Mouse (Mus musculus): ENCODE data around the gene St3gal3. TPM values are rescaled to one million over a fixed set of nuclear protein-coding genes. Genes with fewer than 3 reads are reported as not detected.

The St3gal3 gene
- polyA plus RNA-seq, 1 experiment from 2014 or later = 2.5 TPM

GRCm38 (mm10) chr4:118089939-118090338, 44.8 kb downstream of the St3gal3 start:
- H3K27ac ChIP-seq (ENCODE audit: low read length) = no peak overlapping the region
- no peaks in the 10 kb centered on the region for H3K36me3 ChIP-seq (ENCODE audit: control insufficient read depth, insufficient read depth)
- no peak overlapping the region for H3K9ac ChIP-seq (ENCODE audit: low read depth, low read length)
- no peaks in the 10 kb centered on the region for H3K27me3 ChIP-seq (ENCODE audit: control insufficient read depth, insufficient read depth, low read depth, low read length)
- H3K4me2 ChIP-seq (ENCODE audit: low read depth, low read length) = no peak overlapping the region
- 33% methylated on average over 9 of the region's 9 CpGs for WGBS (ENCODE audit: insufficient replicate concordance)
- H3K4me3 ChIP-seq (ENCODE audit: low read depth, low read length) = no peak overlapping the region
- H3K9me3 ChIP-seq (replicated peaks; ENCODE audit: control insufficient read depth, low read length) = no peaks in the 10 kb centered on the region
- peaks cover 6% of the 10 kb centered on the region for H3K4me1 ChIP-seq (ENCODE audit: control insufficient read depth, low read depth, low read length)
- ATAC-seq (ENCODE audit: low read depth) = no peak

GRCm38 (mm10) chr4:118088771-118089170, 45.9 kb downstream of the St3gal3 start:
- H3K4me3 ChIP-seq (ENCODE audit: low read depth, low read length) = no peak overlapping the region
- no peaks in the 10 kb centered on the region for H3K36me3 ChIP-seq (ENCODE audit: control insufficient read depth, insufficient read depth)
- no peak overlapping the region for H3K4me2 ChIP-seq (ENCODE audit: low read depth, low read length)
- no peaks in the 10 kb centered on the region for H3K27me3 ChIP-seq (ENCODE audit: control insufficient read depth, insufficient read depth, low read depth, low read length)
- H3K9ac ChIP-seq (ENCODE audit: low read depth, low read length) = no peak overlapping the region
- H3K27ac ChIP-seq (ENCODE audit: low read length) = no peak overlapping the region
- ATAC-seq (ENCODE audit: low read depth) = no peak
- peaks cover 6% of the 10 kb centered on the region for H3K4me1 ChIP-seq (ENCODE audit: control insufficient read depth, low read depth, low read length)
- WGBS (ENCODE audit: insufficient replicate concordance) = 42% methylated on average over 2 of the region's 2 CpGs
- H3K9me3 ChIP-seq (replicated peaks; ENCODE audit: control insufficient read depth, low read length) = no peaks in the 10 kb centered on the region

- Histone ChIP-seq H3K9ac (ENCODE audit: low read depth, low read length) (no peak overlapping the region), H3K9me3 (replicated peaks; ENCODE audit: control insufficient read depth, low read length) (no peaks in the 10 kb centered on the region), H3K4me3 (ENCODE audit: low read depth, low read length) (no peak overlapping the region), H3K4me1 (ENCODE audit: control insufficient read depth, low read depth, low read length) (peaks cover 34% of the 10 kb centered on the region), H3K4me2 (ENCODE audit: low read depth, low read length) (no peak overlapping the region), H3K27ac (ENCODE audit: low read length) (no peak overlapping the region), H3K27me3 (ENCODE audit: control insufficient read depth, insufficient read depth, low read depth, low read length) (no peaks in the 10 kb centered on the region), H3K36me3 (ENCODE audit: control insufficient read depth, insufficient read depth) (no peaks in the 10 kb centered on the region)
- ATAC-seq (ENCODE audit: low read depth) = no peak
- 67% methylated on average over 4 of the region's 4 CpGs for WGBS (ENCODE audit: insufficient replicate concordance)
Measured at GRCm38 (mm10) chr4:118085025-118085424, 49.7 kb downstream of the St3gal3 start.

GRCm38 (mm10) chr4:118083217-118083951, 51.3 kb downstream of the St3gal3 start:
- Histone ChIP-seq H3K27me3 (ENCODE audit: control insufficient read depth, insufficient read depth, low read depth, low read length) (no peaks in the 10 kb centered on the region), H3K4me2 (ENCODE audit: low read depth, low read length) (no peak overlapping the region), H3K4me3 (ENCODE audit: low read depth, low read length) (no peak overlapping the region), H3K9ac (ENCODE audit: low read depth, low read length) (peak overlapping the region; percentile 39; the same call in 1 of the 2 replicates), H3K9me3 (replicated peaks; ENCODE audit: control insufficient read depth, low read length) (no peaks in the 10 kb centered on the region), H3K36me3 (ENCODE audit: control insufficient read depth, insufficient read depth) (no peaks in the 10 kb centered on the region), H3K27ac (ENCODE audit: low read length) (0 out of 2 replicates have a peak overlapping the region, but pooled peaks have one; percentile 29), H3K4me1 (ENCODE audit: control insufficient read depth, low read depth, low read length) (peaks cover 43% of the 10 kb centered on the region)
- peak; percentile 55 for ATAC-seq (ENCODE audit: low read depth)
- WGBS (ENCODE audit: insufficient replicate concordance) = 27% methylated on average over 14 of the region's 14 CpGs

- Histone ChIP-seq H3K4me2 (ENCODE audit: low read depth, low read length) (no peak overlapping the region), H3K4me3 (ENCODE audit: low read depth, low read length) (no peak overlapping the region), H3K9me3 (replicated peaks; ENCODE audit: control insufficient read depth, low read length) (no peaks in the 10 kb centered on the region), H3K27me3 (ENCODE audit: control insufficient read depth, insufficient read depth, low read depth, low read length) (no peaks in the 10 kb centered on the region), H3K36me3 (ENCODE audit: control insufficient read depth, insufficient read depth) (no peaks in the 10 kb centered on the region), H3K9ac (ENCODE audit: low read depth, low read length) (no peak overlapping the region; the same call in 1 of the 2 replicates), H3K4me1 (ENCODE audit: control insufficient read depth, low read depth, low read length) (peaks cover 52% of the 10 kb centered on the region), H3K27ac (ENCODE audit: low read length) (peak overlapping the region; percentile 56)
- WGBS (ENCODE audit: insufficient replicate concordance) = 71% methylated on average over 18 of the region's 18 CpGs
- ATAC-seq (ENCODE audit: low read depth) = no peak
Measured at GRCm38 (mm10) chr4:118081608-118082331, 52.9 kb downstream of the St3gal3 start.

- H3K4me2 ChIP-seq (ENCODE audit: low read depth, low read length) = peak overlapping the region; percentile 73
- H3K36me3 ChIP-seq (ENCODE audit: control insufficient read depth, insufficient read depth) = no peaks in the 10 kb centered on the region
- no peaks in the 10 kb centered on the region for H3K27me3 ChIP-seq (ENCODE audit: control insufficient read depth, insufficient read depth, low read depth, low read length)
- WGBS (ENCODE audit: insufficient replicate concordance) = 46% methylated on average over 8 of the region's 8 CpGs
- H3K9ac ChIP-seq (ENCODE audit: low read depth, low read length) = peak overlapping the region; percentile 63
- peaks cover 52% of the 10 kb centered on the region for H3K4me1 ChIP-seq (ENCODE audit: control insufficient read depth, low read depth, low read length)
- H3K27ac ChIP-seq (ENCODE audit: low read length) = peak overlapping the region; percentile 97
- ATAC-seq (ENCODE audit: low read depth) = 0 out of 2 replicates have a peak, but pooled peaks have one; percentile 16
- no peaks in the 10 kb centered on the region for H3K9me3 ChIP-seq (replicated peaks; ENCODE audit: control insufficient read depth, low read length)
- no peak overlapping the region for H3K4me3 ChIP-seq (ENCODE audit: low read depth, low read length)
Measured at GRCm38 (mm10) chr4:118080481-118080880, 54.2 kb downstream of the St3gal3 start.

- WGBS (ENCODE audit: insufficient replicate concordance) = 29% methylated on average over 8 of the region's 8 CpGs
- H3K4me3 ChIP-seq (ENCODE audit: low read depth, low read length) = peak overlapping the region; percentile 39
- H3K4me1 ChIP-seq (ENCODE audit: control insufficient read depth, low read depth, low read length) = peaks cover 52% of the 10 kb centered on the region
- no peaks in the 10 kb centered on the region for H3K27me3 ChIP-seq (ENCODE audit: control insufficient read depth, insufficient read depth, low read depth, low read length)
- H3K36me3 ChIP-seq (ENCODE audit: control insufficient read depth, insufficient read depth) = no peaks in the 10 kb centered on the region
- peak; percentile 94 for ATAC-seq (ENCODE audit: low read depth)
- peak overlapping the region; percentile 73 for H3K4me2 ChIP-seq (ENCODE audit: low read depth, low read length)
- H3K27ac ChIP-seq (ENCODE audit: low read length) = peak overlapping the region; percentile 97
- 0 out of 2 replicates have a peak, but pooled peaks cover 1% of the 10 kb centered on the region for H3K9me3 ChIP-seq (replicated peaks; ENCODE audit: control insufficient read depth, low read length)
- peak overlapping the region; percentile 64 for H3K9ac ChIP-seq (ENCODE audit: low read depth, low read length)
Measured at GRCm38 (mm10) chr4:118079195-118079594, 55.5 kb downstream of the St3gal3 start.

GRCm38 (mm10) chr4:118078576-118078975, 56.1 kb downstream of the St3gal3 start:
- Histone ChIP-seq H3K4me3 (ENCODE audit: low read depth, low read length) (peak overlapping the region; percentile 39), H3K9me3 (replicated peaks; ENCODE audit: control insufficient read depth, low read length) (0 out of 2 replicates have a peak, but pooled peaks cover 2% of the 10 kb centered on the region), H3K4me2 (ENCODE audit: low read depth, low read length) (peak overlapping the region; percentile 73), H3K27me3 (ENCODE audit: control insufficient read depth, insufficient read depth, low read depth, low read length) (no peaks in the 10 kb centered on the region), H3K36me3 (ENCODE audit: control insufficient read depth, insufficient read depth) (no peaks in the 10 kb centered on the region), H3K27ac (ENCODE audit: low read length) (peak overlapping the region; percentile 97), H3K9ac (ENCODE audit: low read depth, low read length) (peak overlapping the region; percentile 64), H3K4me1 (ENCODE audit: control insufficient read depth, low read depth, low read length) (peaks cover 54% of the 10 kb centered on the region)
- WGBS (ENCODE audit: insufficient replicate concordance) = 70% methylated on average over 9 of the region's 9 CpGs
- peak; percentile 7; the same call in 1 of the 2 replicates for ATAC-seq (ENCODE audit: low read depth)
